Mouse (Mus musculus): Measurements from ENCODE around the gene Cyp11a1.

The Cyp11a1 gene

DNA sequence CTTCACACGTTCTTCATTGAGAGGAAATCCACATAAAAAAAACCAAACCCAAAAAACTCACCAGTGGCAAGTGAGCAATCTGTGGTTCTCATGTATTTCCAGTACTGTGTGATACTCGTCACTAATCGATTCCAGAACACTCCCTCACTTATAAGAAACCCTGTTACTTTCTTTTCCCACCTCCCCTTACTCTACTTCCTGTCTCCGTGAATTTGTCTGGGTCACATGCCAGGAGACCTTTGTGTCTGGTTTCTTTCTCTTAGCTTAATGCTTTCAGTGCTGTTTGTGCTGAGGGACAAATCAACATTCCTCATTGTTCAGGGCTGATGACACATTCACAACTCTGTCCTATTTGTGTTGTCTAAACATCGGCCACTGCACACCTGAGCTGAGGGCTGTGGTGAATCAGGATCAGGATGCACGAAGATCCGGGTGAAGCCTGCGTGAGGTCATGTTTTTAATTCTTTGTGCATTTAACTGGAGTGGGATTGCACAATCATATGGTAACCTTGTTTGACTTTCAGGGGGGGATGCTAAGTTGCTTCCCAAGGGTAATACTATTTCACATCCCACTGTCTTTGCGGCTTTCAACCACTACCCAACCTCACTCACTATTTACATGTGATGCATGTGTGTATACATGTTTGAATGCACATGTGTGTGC, 33.3 kb upstream of the Cyp11a1 start:
- peak; percentile 25 for DNase-seq (ENCODE audit: low spot score)

DNA sequence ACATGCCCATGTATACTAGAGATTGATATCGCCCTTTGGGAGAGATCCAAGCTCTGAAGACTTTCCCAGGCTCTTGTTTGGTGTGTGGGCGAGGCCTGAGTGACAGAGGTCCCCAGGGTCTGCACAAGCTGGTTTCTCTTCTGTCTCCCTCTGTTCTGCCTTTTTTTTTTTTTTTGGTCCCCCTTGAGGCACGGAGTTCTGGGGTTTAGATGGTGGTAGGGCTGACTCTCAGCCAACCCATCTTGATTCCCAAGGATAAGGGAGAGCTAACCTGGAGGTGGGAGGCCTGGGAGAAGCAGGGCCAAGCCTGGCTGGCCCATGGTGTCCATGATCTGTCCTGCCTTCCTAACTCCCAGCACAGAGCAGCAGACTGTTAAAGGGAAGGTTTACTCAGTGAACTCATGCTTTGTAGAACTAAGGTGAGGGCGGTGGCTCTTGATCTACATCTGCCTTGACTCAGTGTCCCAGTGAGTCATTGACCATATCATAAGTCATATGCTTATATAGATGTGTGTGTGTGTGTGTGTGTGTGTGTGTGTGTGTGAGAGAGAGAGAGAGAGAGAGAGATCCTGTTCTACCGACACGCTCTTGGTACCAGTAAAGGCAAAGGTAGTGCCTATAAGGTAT, 32.7 kb upstream of the Cyp11a1 start:
- DNase-seq (ENCODE audit: low spot score) = no peak

DNA sequence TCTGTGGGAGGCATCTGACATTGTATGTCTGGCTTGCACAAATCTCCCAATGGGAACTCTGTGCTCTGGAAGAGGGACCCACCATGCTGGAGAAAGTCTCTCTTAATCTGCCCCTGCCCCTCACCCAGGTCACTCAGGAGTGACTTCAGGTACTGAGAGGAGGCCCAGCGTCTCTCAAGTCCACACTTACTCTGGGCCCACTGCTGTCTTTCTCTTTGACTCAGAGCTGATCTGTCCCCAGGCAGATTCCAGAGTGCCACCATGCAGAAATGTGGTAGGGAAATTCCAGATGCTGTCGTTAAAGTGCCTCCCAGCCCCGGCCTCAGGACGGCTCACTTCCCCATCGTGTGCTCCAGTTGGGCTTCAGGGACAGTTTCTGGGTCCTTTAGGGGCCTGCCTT, 32.0 kb upstream of the Cyp11a1 start:
- no peak for DNase-seq (ENCODE audit: low spot score)

DNA sequence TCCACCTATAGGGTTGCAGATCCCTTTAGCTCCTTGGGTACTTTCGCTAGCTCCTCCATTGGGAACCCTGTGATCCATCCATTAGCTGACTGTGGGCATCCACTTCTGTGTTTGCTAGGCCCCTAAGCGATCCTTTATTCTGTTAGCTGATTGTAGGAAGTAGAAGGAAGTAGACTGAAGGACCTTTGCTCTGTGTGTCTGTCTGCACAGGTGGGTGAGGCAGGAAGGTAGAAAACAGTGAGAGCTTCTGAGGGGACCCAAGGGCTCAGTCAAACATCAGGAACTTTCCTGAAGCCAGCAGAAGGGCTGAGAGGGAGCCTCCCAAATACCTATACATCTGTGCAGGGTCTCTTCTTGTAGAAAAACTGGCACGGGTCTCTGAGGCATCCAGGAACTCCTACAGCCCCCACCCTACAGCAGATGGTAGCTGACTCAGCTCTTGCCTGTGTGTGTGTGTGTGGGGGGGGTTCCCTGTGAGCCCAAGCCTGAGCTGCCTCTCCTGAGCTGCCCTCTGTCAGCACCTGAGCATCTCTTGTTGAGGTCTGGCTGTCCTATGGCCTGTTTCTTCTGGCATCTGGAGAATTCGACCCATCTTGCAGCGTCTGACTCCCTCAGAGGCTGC, 30.9 kb upstream of the Cyp11a1 start:
- no peak for DNase-seq (ENCODE audit: low spot score)

DNA sequence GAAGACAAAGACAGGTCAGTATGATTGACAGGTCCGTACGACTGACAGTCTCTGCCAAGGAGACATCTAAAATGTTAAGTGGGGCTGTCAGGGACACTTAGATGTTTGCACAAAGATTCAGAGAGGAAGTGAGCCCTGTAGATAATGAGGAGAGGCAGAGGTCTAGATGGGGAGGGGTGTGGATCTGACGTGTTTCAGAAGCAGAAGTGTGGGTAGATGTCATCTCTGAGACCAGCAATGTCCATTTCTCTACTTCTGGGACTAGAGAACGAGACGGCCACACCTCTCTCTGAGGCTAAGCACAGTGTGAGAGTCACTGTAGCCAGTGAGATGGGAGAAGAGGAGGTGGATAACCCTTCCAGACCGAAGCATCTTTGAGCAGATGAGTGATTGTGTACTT, 28.2 kb upstream of the Cyp11a1 start:
- DNase-seq (ENCODE audit: low spot score) = no peak

DNA sequence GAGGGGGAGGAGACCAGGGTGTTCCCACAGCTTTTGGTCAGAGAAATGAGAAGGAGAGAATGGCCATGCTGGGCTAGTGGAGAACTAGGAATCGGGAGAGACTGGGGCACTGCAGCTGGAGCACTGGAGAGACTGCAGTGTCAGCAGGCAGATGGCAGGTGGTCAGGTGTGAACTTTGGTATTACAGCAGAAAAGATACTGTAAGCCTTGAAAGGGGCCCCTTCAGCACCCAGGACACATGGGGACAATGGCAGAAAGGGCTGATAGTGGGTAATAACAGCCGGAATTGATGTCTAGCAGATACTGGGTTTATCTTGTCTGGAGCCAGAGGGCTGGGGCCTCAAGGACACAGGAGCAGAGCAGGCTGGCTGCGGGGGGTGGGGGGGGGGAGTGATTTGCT, 27.4 kb upstream of the Cyp11a1 start:
- no peak for DNase-seq (ENCODE audit: low spot score)

DNA sequence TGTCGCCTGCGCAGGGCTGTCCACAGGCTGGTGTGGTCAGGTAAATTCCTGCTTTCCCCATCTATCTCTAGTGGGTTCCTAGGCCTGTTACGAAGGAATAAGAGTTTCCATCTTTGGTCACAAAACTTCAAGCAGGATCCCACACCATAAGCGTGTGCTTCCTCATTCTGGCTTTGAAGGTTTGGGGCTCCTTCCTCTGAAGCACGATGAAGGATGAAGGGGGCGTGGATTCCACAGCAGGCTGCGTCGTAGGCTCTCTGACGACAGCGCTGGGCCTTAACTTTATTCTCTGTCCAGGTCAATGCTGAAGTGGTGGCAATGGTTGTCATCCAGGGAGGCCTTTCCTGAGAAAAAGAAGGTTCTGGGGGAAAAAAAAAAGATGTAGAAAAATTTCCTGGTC, 25.6 kb upstream of the Cyp11a1 start:
- no peak for DNase-seq (ENCODE audit: low spot score)

DNA sequence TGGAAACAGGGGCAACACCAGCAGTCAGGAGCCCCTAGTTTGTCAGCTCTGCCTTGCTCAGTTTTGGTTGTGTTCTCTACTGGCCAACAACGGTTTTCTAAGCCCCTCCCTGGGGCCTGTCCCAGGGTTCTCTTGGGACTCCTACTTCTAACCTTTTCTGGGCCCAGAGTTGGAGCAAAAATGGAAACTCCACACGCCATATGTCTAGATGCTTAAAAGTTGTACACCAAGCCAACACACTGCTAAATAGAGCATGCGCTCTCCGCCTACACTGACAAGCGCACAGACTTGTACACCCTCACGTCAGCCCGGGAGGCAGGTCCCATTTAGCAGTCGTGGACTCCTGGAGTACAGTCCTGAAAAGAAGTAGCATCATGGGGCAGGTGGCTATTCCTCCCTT, 20.9 kb upstream of the Cyp11a1 start:
- no peak for DNase-seq (ENCODE audit: low spot score)

DNA sequence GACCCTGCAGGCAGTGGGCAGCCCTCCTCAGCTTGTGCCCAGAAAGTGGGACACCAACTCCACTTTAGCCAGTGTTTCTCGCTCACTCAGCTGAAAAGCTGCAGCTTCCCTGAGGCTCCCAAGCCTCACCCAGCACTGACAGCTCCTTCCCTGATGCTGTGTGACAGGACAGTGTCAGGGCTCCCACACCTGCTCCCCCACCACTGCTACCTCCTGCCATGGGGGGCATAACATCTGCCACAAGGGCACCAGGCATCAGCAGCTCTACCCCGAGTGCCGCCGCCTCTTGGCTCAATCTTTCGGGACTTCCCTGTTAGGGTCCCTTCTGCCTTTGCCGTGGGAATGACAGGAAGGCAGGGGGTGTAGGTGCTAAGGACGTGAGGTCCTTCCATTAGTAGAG, 19.9 kb upstream of the Cyp11a1 start:
- DNase-seq (ENCODE audit: low spot score) = no peak

DNA sequence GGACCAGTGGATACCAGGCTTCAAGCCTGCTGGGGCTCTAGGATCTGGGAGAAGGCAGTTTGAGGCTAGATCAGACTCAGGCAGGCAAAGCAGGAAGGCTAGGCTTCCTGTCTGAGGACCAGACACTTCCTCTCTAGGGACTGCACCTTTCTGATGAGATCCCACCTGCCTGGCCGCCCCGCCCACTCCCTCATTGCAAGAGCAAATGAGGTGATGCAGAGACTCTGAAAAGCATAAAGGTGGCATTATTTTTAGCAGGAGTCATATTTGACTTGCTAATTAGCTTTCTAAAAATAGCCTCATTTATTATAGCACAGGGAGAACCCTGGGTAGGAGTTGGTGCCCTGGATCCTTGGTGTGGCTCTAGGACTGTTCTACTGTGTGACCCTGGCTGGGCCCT, 18.1 kb upstream of the Cyp11a1 start:
- DNase-seq (ENCODE audit: low spot score) = no peak

DNA sequence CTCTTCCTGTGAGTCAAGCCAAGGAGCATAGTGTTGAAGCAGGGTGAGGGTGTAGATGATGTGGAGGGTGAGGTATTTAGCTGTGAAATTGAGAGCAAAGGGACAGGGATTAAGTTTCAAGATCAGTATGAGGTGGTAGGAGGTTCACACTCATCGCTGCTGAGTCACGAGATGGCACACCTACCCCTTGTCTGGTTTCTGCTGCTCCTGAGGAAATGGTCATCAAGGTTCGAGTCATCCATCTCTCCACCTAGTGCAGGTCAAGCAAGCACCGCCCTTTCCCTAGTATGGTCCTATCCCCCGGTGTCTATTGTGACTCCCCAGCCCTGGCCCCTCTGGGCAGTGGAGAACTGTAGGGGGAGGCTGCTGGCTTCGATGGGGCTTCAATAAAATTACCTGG, 16.9 kb upstream of the Cyp11a1 start:
- DNase-seq (ENCODE audit: low spot score) = no peak

DNA sequence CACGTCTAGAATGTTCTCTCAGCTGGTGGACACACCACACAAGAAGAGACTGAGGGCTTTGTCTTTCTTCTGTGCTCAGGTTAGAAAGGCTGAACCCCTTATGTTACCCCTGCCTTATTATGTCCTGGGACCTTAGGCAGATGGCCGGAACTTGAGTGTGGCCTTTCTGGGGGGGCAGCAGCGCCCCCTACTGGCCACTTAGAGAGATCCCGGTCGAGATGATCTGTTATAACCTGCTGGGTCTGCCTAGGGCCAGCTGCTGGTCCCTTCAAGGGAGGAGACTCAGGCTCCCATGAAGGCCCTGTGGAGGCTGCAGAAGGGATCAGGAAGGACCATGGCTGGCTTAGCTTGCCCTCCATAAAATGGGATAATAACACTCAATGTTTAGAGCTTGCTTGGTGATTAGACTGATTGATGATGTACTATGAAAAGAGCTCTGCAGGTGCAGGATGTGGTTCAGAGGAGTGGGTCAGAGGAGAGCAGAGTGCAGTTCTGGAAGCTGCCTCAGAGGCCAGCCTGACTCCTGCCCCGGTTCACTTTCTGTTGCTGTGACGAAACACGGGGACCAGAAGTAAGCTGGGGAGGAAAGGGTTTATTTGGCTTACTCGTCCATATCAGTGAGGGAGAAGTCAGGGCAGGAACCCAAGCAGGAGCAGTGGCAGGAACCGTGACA, 15.6 kb upstream of the Cyp11a1 start:
- DNase-seq (ENCODE audit: low spot score) = peak; percentile 37

DNA sequence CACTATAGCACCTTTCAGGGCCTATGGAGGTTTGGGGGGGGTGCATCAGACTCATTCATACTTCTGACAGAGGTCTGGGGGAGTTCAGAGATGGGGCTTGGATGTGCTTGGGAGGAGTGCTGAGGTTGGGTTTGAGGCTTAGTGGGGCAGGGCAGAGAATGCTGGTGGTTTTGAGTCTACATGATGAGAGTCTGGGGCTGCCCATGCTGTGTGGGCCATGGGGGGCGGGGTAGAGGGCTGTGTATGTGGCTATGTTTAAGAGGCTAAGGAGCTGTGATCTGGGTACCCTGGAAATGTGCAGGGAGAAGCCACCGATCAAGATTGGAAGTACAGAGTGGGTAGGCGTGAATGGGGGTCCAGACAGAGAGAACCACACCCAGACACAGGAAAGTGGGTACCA, 14.2 kb upstream of the Cyp11a1 start:
- DNase-seq (ENCODE audit: low spot score) = no peak

DNA sequence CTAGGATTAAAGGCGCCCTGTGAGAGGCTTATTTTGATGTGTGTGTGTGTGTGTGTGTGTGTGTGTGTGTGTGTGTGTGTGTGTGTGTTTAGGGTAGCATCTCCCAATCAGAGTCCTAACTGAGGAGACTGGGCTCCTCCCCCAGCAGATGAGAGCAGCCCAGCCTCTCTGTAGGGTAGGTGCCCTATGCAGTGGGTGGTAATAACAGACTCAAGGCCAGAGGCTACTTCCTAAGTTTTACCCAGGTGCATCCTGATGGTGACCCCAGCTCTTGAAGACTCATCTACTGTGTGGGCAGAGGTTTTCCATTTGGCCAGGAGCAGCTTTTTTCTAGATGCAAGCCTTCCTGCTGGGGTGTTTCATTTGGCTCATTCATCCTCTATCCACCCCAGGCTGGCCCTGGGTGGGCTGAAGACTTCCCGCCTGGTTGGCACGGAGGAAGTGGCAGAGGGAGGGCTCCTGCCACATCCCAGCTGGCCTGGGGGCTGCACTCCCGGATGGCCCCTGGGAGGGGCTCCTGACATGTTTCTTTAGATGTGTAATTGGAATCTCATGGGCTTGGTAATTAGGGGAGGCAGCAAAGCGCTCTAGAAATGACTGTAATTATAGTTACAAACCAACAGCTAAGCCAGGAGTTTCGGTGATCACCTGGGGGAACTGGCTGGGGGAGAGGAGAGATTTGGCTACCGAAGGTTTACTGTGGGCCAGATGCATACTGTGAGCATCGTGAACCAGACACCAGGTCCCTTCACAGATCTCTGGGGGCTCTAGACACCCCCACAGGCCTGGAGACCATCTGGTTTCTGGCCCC, 13.2 kb upstream of the Cyp11a1 start:
- DNase-seq (ENCODE audit: low spot score) = no peak

DNA sequence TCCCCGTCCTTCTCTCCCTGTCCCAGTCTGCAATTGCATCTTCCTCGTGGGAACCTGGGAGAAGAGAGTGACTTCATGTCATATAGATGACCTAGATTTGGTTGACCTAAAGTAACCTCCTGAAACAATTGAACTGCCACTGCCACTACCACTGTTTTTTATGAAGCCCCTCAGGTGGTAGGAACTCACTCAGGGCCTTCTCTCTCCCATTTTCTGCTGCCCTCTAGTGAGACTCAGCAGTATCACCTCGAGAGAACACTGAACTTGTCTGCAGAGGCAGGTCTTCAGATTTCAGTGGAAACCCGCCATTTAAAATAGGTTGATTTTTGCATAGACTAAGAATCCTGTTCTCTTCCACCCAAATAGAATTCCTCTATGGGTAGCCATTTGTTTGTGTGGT, 10.9 kb upstream of the Cyp11a1 start:
- peak; percentile 82 for DNase-seq (ENCODE audit: low spot score)

DNA sequence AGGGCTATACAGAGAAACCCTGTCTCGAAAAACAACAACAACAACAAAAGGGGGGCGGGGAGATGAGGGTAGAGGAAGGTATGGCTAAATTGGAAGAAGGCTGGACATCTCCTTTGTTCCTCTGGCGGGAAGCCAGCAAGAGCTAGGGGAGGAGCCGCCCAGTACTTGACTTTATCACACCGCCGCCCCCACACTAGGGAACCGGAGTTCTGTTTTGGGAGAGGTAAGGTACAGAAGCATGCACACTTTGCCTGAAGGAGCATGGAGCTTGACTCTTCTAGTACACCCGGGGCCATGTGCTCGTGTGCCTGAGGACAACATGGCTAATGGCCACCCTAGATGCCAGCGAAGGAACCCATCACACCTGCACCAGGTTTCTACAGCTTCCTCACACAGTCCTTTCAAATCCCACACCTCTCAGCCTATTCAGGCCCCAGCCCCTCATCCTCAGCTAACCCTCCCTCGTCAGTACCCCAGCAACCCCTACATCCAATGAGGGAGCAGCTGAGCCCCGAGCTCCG, 8.6 kb upstream of the Cyp11a1 start:
- peak; percentile 53 for DNase-seq (ENCODE audit: low spot score)

DNA sequence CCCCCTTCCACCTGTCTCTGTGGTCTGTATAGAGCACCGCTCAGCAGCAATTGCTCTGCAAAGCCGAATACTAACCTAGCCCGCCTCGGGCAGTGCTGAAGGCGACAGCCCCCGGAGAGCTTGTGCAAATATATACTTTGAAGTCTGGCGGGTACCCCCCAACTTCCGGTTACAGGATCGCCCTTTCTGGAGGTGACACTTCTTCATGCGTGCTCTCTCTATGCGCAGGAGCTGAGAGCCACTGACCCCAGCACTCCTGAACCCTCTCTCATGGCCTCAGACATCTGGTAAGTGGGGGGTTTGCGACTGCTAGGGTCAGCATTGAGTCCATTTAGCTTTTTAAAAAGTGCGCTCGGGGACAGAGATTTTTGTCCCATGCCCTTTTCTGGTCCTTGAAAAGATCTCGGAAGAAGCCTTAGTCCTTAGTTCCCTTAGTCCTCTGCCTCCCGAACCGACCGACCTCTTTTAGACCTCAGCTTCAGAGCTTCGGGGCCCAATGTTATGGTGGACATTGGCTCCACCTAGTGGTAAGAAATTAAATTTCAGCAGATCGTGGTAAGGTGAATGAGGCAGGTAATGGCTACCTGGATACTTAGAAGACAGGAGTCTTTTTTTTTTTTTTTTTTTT, 8.1 kb upstream of the Cyp11a1 start:
- DNase-seq (ENCODE audit: low spot score) = peak; percentile 85

DNA sequence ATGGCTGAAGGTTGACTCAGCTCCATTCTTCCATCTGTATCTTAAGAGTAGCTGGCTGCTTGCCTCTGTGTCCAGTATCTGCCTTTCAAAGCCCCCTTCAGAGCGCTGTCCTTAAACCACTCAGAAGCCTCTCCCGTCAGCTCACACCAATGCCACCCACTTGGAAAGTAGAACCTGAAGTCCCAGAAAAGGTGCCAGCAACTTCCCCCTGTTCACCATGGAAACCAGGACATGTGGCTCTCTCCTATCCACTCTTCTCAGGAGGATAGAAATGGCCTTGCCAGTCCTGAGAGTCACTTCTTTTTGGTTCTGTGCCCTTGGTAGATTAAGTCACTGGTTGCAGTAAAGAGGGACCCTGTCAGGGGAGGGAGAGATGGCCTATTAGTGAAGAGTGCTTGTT, 7.5 kb upstream of the Cyp11a1 start:
- no peak for DNase-seq (ENCODE audit: low spot score)

DNA sequence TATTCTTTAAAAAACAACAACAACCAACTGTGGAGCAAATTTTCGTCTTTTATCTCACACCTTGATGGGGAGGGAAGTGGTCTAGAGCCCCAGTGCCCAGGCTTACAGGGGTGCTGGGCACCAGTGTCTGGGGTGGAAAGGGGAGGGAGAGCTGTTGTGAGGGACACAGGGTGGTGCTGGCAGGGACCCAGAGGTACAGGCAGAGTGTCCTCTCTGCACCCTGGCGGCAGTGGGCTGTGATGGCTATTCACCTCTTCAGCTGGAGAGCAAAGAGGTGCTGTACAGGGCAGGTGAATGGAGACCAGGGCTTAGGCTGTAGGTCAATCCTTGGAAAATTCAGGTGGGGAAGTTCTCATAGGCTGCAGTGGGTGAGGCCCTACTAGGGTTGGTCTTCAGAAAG, 6.5 kb upstream of the Cyp11a1 start:
- no peak for DNase-seq (ENCODE audit: low spot score)

DNA sequence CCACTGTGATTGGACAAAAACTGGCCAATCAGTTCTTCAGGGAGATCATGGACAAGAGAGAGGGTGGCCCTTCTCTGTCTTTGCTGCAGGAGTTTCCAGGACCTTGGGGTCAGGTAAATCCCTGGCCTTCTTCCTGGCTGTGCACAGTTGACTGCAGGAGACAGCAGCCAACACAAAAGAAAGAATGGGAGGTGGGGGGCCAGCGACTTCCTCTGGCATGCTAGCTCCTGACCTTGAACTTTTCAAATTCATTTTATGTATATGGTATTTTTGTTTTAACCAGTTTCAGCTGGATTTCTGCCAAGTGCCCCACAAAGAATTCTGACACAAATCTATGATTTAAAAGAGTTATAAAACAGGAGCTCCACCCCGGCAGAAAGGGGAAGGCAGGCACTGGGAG, 2.9 kb upstream of the Cyp11a1 start:
- DNase-seq (ENCODE audit: low spot score) = peak; percentile 12

DNA sequence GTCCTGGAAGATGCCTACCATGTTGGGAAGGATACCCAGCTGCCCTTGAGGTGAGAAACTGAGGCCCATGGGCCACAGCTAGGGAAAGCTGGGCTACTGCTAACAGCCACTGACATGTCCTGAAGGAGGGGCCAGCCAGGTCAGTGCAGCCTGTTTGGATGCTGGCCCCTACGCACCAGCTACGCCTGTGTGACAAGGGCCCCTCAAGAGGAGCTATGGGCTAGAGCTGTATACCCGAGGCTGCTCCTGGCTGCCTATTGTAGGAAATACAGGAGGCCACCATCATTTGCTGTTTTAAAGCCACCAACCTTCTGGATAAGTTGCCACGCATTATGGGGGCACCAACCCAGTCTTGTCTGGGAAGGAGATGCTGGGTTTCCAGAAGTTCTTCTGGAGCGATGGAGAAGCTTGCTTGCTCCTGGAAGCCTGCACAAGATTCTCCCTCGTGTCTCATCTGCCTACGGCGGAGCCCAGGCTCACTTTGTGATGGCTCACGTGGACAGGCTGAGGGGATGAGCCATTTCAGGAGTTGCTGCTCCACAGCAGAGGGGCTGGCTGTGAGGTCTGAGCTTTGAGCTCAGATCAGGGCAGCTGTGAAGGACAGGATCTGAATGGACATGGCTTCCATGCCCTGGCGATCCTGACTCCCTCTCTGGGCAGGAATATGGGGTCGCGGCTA, 2.3 kb downstream of the Cyp11a1 start:
- DNase-seq (ENCODE audit: low spot score) = no peak

Measured in embryo, embryonic 10 days (tissue).